Comparison of ENCODE assay signal across 8 mouse cellular contexts in genomic region chr17:56461771-56462743, GRCm38 (mm10). TPM values are rescaled to one million over a fixed set of nuclear protein-coding genes. Genes with fewer than 3 reads are reported as not detected.
DNase-seq lines count a peak whose midpoint lies in the region; ATAC-seq and TF ChIP-seq lines count a peak whose summit lies in the region.

No protein-coding gene starts in this region.

- DNase-seq in c-Kit-positive CD71-negative TER-119-negative erythroid progenitor cells, embryonic 14.5 days (ENCODE audit: low read depth): peak; percentile 98
- DNase-seq in forebrain, embryonic 10.5 days (ENCODE audit: extremely low spot score, low spot score): peak; percentile 100
- DNase-seq in kidney, postnatal 25 days: peak; percentile 99
- peak; percentile 79 to 85 (median 84) for DNase-seq in liver, embryonic 14.5 days (ENCODE audit: low read depth in 3 of 3, low spot score in 3 of 3)
- DNase-seq in neural tube, embryonic 11.5 days (ENCODE audit: low spot score): peak; percentile 99
- DNase-seq in stomach, postnatal 0 days (ENCODE audit: low spot score): peak; percentile 99

- H3K4me1 ChIP-seq in forebrain, embryonic 10.5 days: peaks cover 86% of the 10 kb centered on the region
- H3K4me1 ChIP-seq in heart, embryonic 15.5 days (replicated peaks): peaks cover 46% of the 10 kb centered on the region
- H3K4me1 ChIP-seq in liver, embryonic 14.5 days (replicated peaks; ENCODE audit: control insufficient read depth in 2 of 2, insufficient read depth in 2 of 2, low read length in 1 of 2): no peaks in the 10 kb centered on the region; a peak in 1 of 4 replicates
- H3K4me1 ChIP-seq in neural tube, embryonic 11.5 days (ENCODE audit: control insufficient read depth, insufficient read depth, low read length): peaks cover 38% of the 10 kb centered on the region
- peaks cover 7% of the 10 kb centered on the region; the same call in 1 of the 2 replicates for H3K4me1 ChIP-seq in stomach, postnatal 0 days (replicated peaks; ENCODE audit: control insufficient read depth, insufficient read depth)

- peak overlapping the region; percentile 64 for H3K9ac ChIP-seq in heart, embryonic 15.5 days
- H3K9ac ChIP-seq in liver, embryonic 14.5 days (replicated peaks): peak overlapping the region; percentile 36
- H3K9ac ChIP-seq in neural tube, embryonic 11.5 days (ENCODE audit: low read length): peak overlapping the region; percentile 74
- peak overlapping the region; percentile 73 for H3K9ac ChIP-seq in stomach, postnatal 0 days (ENCODE audit: low read length)

- ATAC-seq in CD4-positive, CD25-positive, alpha-beta regulatory T cell, adult 4 months: peak; percentile 84
- ATAC-seq in heart, embryonic 15.5 days (replicated peaks; ENCODE audit: insufficient number of reproducible peaks, insufficient read depth, low FRiP score, low read depth): peak; percentile 92
- peak; percentile 89 for ATAC-seq in liver, embryonic 14.5 days (ENCODE audit: insufficient read depth)
- peak; percentile 89 for ATAC-seq in neural tube, embryonic 11.5 days (ENCODE audit: insufficient read depth, low FRiP score, low TSS enrichment)
- peak; percentile 94 for ATAC-seq in stomach, postnatal 0 days (ENCODE audit: low FRiP score, low TSS enrichment)

- no peaks in the 10 kb centered on the region for H3K9me3 ChIP-seq in forebrain, embryonic 10.5 days
- H3K9me3 ChIP-seq in heart, embryonic 15.5 days (replicated peaks): no peaks in the 10 kb centered on the region
- H3K9me3 ChIP-seq in liver, embryonic 14.5 days (ENCODE audit: control insufficient read depth, low read length): no peaks in the 10 kb centered on the region
- H3K9me3 ChIP-seq in neural tube, embryonic 11.5 days (ENCODE audit: control insufficient read depth, low read length): no peaks in the 10 kb centered on the region
- no peaks in the 10 kb centered on the region for H3K9me3 ChIP-seq in stomach, postnatal 0 days (ENCODE audit: control insufficient read depth, low read length)

- H3K27ac ChIP-seq in forebrain, embryonic 10.5 days: peak overlapping the region; percentile 92
- H3K27ac ChIP-seq in heart, embryonic 15.5 days: peak overlapping the region; percentile 99
- H3K27ac ChIP-seq in liver, embryonic 14.5 days: no peak overlapping the region
- H3K27ac ChIP-seq in neural tube, embryonic 11.5 days (ENCODE audit: low read depth, low read length): peak overlapping the region; percentile 89
- peak overlapping the region; percentile 92 for H3K27ac ChIP-seq in stomach, postnatal 0 days (replicated peaks)

- H3K4me2 ChIP-seq in heart, embryonic 15.5 days: peak overlapping the region; percentile 78
- H3K4me2 ChIP-seq in liver, embryonic 14.5 days (ENCODE audit: low read depth): peak overlapping the region; percentile 81
- peak overlapping the region; percentile 89 for H3K4me2 ChIP-seq in neural tube, embryonic 11.5 days (ENCODE audit: low read depth)
- peak overlapping the region; percentile 89 for H3K4me2 ChIP-seq in stomach, postnatal 0 days (replicated peaks; ENCODE audit: low read depth)

- peaks cover 37% of the 10 kb centered on the region for H3K36me3 ChIP-seq in forebrain, embryonic 10.5 days (replicated peaks)
- peaks cover 5% of the 10 kb centered on the region; the same call in 1 of the 2 replicates for H3K36me3 ChIP-seq in heart, embryonic 15.5 days
- H3K36me3 ChIP-seq in liver, embryonic 14.5 days (replicated peaks; ENCODE audit: control insufficient read depth, insufficient read depth, low read depth): no peaks in the 10 kb centered on the region
- H3K36me3 ChIP-seq in neural tube, embryonic 11.5 days (ENCODE audit: control insufficient read depth, insufficient read depth, low read length): no peaks in the 10 kb centered on the region; the same call in none of the 2 replicates
- no peaks in the 10 kb centered on the region for H3K36me3 ChIP-seq in stomach, postnatal 0 days (ENCODE audit: control insufficient read depth, insufficient read depth, low read length)

- under 1% methylated on average over 77 of the region's 77 CpGs for WGBS in forebrain, embryonic 10.5 days
- WGBS in heart, embryonic 15.5 days: under 1% methylated on average over 77 of the region's 77 CpGs
- WGBS in liver, embryonic 14.5 days (ENCODE audit: insufficient replicate concordance): under 1% methylated on average over 77 of the region's 77 CpGs
- under 1% methylated on average over 77 of the region's 77 CpGs for WGBS in neural tube, embryonic 11.5 days
- under 1% methylated on average over 77 of the region's 77 CpGs for WGBS in stomach, postnatal 0 days

- H3K27me3 ChIP-seq in forebrain, embryonic 10.5 days (ENCODE audit: poor library complexity, severe bottlenecking): no peaks in the 10 kb centered on the region
- H3K27me3 ChIP-seq in heart, embryonic 15.5 days: no peaks in the 10 kb centered on the region
- H3K27me3 ChIP-seq in liver, embryonic 14.5 days (ENCODE audit: control insufficient read depth, insufficient read depth, low read length): no peaks in the 10 kb centered on the region
- no peaks in the 10 kb centered on the region for H3K27me3 ChIP-seq in neural tube, embryonic 11.5 days (ENCODE audit: control insufficient read depth, insufficient read depth, low read length)
- no peaks in the 10 kb centered on the region for H3K27me3 ChIP-seq in stomach, postnatal 0 days (ENCODE audit: control insufficient read depth, insufficient read depth, low read length)

- TF ChIP-seq CTCF in liver, embryonic 14.5 days (IDR thresholded peaks at IDR 0.05; ENCODE audit: low read depth): no peak
- 0 out of 2 replicates have a peak, but pooled peaks have one; percentile 1 for TF ChIP-seq CTCF in stomach, postnatal 0 days (IDR thresholded peaks at IDR 0.05; ENCODE audit: low read depth)

- peak overlapping the region; percentile 76 for H3K4me3 ChIP-seq in forebrain, embryonic 10.5 days
- peak overlapping the region; percentile 57 for H3K4me3 ChIP-seq in heart, embryonic 15.5 days
- peak overlapping the region; percentile 50 to 63 for H3K4me3 ChIP-seq in liver, embryonic 14.5 days (ENCODE audit: insufficient read depth in 1 of 2, low read depth in 2 of 2, low read length in 2 of 2)
- peak overlapping the region; percentile 53 for H3K4me3 ChIP-seq in neural tube, embryonic 11.5 days (ENCODE audit: low read depth, low read length)
- peak overlapping the region; percentile 59 for H3K4me3 ChIP-seq in stomach, postnatal 0 days (ENCODE audit: low read depth, low read length)

- TF ChIP-seq EP300 in liver, embryonic 14.5 days (IDR thresholded peaks at IDR 0.05; ENCODE audit: low read depth): no peak
- TF ChIP-seq EP300 in stomach, postnatal 0 days (optimal IDR thresholded peaks at IDR 0.05): no peak

RNA-seq across cellular contexts. Expression of gene Ptprs, which starts 14.2 kb away (rescaled TPM):
- polyA plus RNA-seq in CD4-positive, CD25-positive, alpha-beta regulatory T cell, adult 4 months (2017; shearing (Covaris generic)): 1 to 10 TPM; 5.5 to 8.9 TPM
- 80.3 and 91.5 TPM in 2 replicates for polyA plus RNA-seq in forebrain, embryonic 10.5 days (2016; fragmentation: Nextera tagmentation; extraction: Ambion mirVana)
- 37.6 and 62.0 TPM in 2 replicates for polyA plus RNA-seq in heart, embryonic 15.5 days (2015; fragmentation: Nextera tagmentation; extraction: Ambion mirVana)
- 17.7 and 18.8 TPM in 2 replicates for polyA plus RNA-seq in liver, embryonic 14.5 days (2012; rRNA removed)
- 3.8 and 4.6 TPM in 2 replicates for polyA plus RNA-seq in liver, embryonic 14.5 days (2014; fragmentation: Nextera tagmentation; extraction: Ambion mirVana)
- 164 and 174 TPM in 2 replicates for polyA plus RNA-seq in neural tube, embryonic 11.5 days (2014; fragmentation: Nextera tagmentation; extraction: Ambion mirVana)
- polyA plus RNA-seq in stomach, postnatal 0 days (2015; fragmentation: Nextera tagmentation; extraction: Ambion mirVana): 22.2 and 22.8 TPM in 2 replicates

RNA-seq across cellular contexts. Expression of gene Znrf4, which starts 50.2 kb away (rescaled TPM):
- not detected for polyA plus RNA-seq in CD4-positive, CD25-positive, alpha-beta regulatory T cell, adult 4 months (2017; shearing (Covaris generic))
- polyA plus RNA-seq in forebrain, embryonic 10.5 days (2016; fragmentation: Nextera tagmentation; extraction: Ambion mirVana): not detected in 2 replicates
- not detected in 2 replicates for polyA plus RNA-seq in heart, embryonic 15.5 days (2015; fragmentation: Nextera tagmentation; extraction: Ambion mirVana)
- not detected in 2 replicates for polyA plus RNA-seq in liver, embryonic 14.5 days (2012; rRNA removed)
- not detected in 2 replicates for polyA plus RNA-seq in liver, embryonic 14.5 days (2014; fragmentation: Nextera tagmentation; extraction: Ambion mirVana)
- not detected in 2 replicates for polyA plus RNA-seq in neural tube, embryonic 11.5 days (2014; fragmentation: Nextera tagmentation; extraction: Ambion mirVana)
- not detected in 2 replicates for polyA plus RNA-seq in stomach, postnatal 0 days (2015; fragmentation: Nextera tagmentation; extraction: Ambion mirVana)
